Mouse (Mus musculus) heart, postnatal 0 days (tissue): ENCODE data around the gene Rasal2. TPM values are rescaled to one million over a fixed set of nuclear protein-coding genes. Genes with fewer than 3 reads are reported as not detected.
A peak's percentile ranks its signal among the peaks of the same experiment; 100 is the strongest.

Experiments
- ATAC-seq: fragments of 200-750 bp; cut with Nextera tagmentation; 2 replicates; pipeline ENCODE4 v1.8.0; 2017; ENCODE audit warnings: low read depth, moderate number of reproducible peaks, moderate library complexity; ENCODE audit not compliant: insufficient read depth
- DNase-seq: peaks from one replicate; pipeline ENCODE4 v3.0.0-alpha.2; 2016; ENCODE audit warnings: low spot score
- H3K27ac ChIP-seq: fragments of 300-500 bp; sonication (generic); 2 replicates; pipeline ENCODE4 v1.5.1; 2014; ENCODE audit warnings: low read depth, mild to moderate bottlenecking
- H3K27me3 ChIP-seq: fragments of 300-500 bp; sonication (generic); 2 replicates; pipeline ENCODE4 v1.6.1; 2014; ENCODE audit warnings: low read length, mixed read lengths; ENCODE audit not compliant: control insufficient read depth, insufficient read depth
- H3K36me3 ChIP-seq: fragments of 300-500 bp; sonication (generic); replicated peaks from 2 replicates; pipeline ENCODE4 v1.6.1; 2014; ENCODE audit warnings: low read length, mixed read lengths; ENCODE audit not compliant: control insufficient read depth, insufficient read depth
- H3K4me1 ChIP-seq: fragments of 300-500 bp; sonication (generic); 2 replicates; pipeline ENCODE4 v1.6.1; 2014; ENCODE audit warnings: antibody characterized with exemption; ENCODE audit not compliant: control insufficient read depth, insufficient read depth
- H3K4me2 ChIP-seq: fragments of 300-500 bp; sonication (generic); 2 replicates; pipeline ENCODE4 v1.6.1; 2014; ENCODE audit warnings: low read depth, mild to moderate bottlenecking, low read length, moderate library complexity
- H3K4me3 ChIP-seq: fragments of 300-500 bp; sonication (generic); 2 replicates; pipeline ENCODE4 v1.5.1; 2014; ENCODE audit warnings: low read depth, low read length
- H3K9ac ChIP-seq: fragments of 300-500 bp; sonication (generic); replicated peaks from 2 replicates; pipeline ENCODE4 v1.6.1; 2014; ENCODE audit warnings: low read depth, low read length, mixed read lengths
- H3K9me3 ChIP-seq: fragments of 300-500 bp; sonication (generic); replicated peaks from 2 replicates; pipeline ENCODE4 v1.6.1; 2016; ENCODE audit warnings: low read length; ENCODE audit not compliant: control insufficient read depth
- CTCF ChIP-seq: IDR thresholded peaks from 2 replicates; pipeline ENCODE4 v1.5.1; 2016; ENCODE audit warnings: antibody characterized with exemption, control low read depth, low read depth
- EP300 ChIP-seq: IDR thresholded peaks from 2 replicates; pipeline ENCODE4 v1.6.1; 2016; ENCODE audit warnings: antibody characterized with exemption, low read depth
- WGBS: fragments of 180-500 bp; shearing (Covaris S2); extraction: QIAGEN DNeasy Blood & Tissue Kit; methylation state at CpG from one replicate; pipeline ENCODE4 v1.1.7; 2014; 5-methylcytosine and 5-hydroxymethylcytosine counted together
- polyA plus RNA-seq: library from polyadenylated mRNA; unstranded; fragments of >200 nt; fragmentation: Nextera tagmentation; extraction: Ambion mirVana; gene quantifications from 2 replicates; pipeline ENCODE4 v1.2.1, GENCODE M21; 2015
- total RNA-seq: library from RNA; depleted of rRNA; stranded (reverse); fragments of >200 nt; gene quantifications from 2 replicates; pipeline ENCODE4 v1.2.3, GENCODE M21; 2014; ENCODE audit warnings: low replicate concordance

Gene Rasal2
- total and polyA plus RNA-seq, 2 experiments from 2014 or later, result 18.5 to 35.9 TPM

- no peaks in the 10 kb centered on the region for H3K27me3 ChIP-seq
- no peaks in the 10 kb centered on the region for H3K4me1 ChIP-seq
- H3K9ac ChIP-seq, result no peak overlapping the region
- no peak overlapping the region for H3K4me2 ChIP-seq
- no peak overlapping the region for H3K4me3 ChIP-seq
- H3K36me3 ChIP-seq, result no peaks in the 10 kb centered on the region
- DNase-seq, result no peak
- H3K27ac ChIP-seq, result no peak overlapping the region
- TF ChIP-seq CTCF (no peak), EP300 (no peak)
- ATAC-seq, result no peak
- no peaks in the 10 kb centered on the region for H3K9me3 ChIP-seq
Observed at GRCm38 (mm10) chr1:157328068-157328467, 84.3 kb downstream of the Rasal2 start.

- ATAC-seq, result no peak
Observed at GRCm38 (mm10) chr1:157323091-157323490, 89.3 kb downstream of the Rasal2 start.

GRCm38 (mm10) chr1:157318896-157319295 lies 93.5 kb downstream of the Rasal2 start:
- DNase-seq, result no peak
- no peak overlapping the region for H3K27ac ChIP-seq
- no peaks in the 10 kb centered on the region for H3K27me3 ChIP-seq
- H3K9me3 ChIP-seq, result no peaks in the 10 kb centered on the region
- no peak overlapping the region for H3K4me3 ChIP-seq
- H3K4me2 ChIP-seq, result no peak overlapping the region
- no peak for ATAC-seq
- H3K36me3 ChIP-seq, result no peaks in the 10 kb centered on the region
- H3K4me1 ChIP-seq, result no peaks in the 10 kb centered on the region
- TF ChIP-seq CTCF (no peak), EP300 (no peak)
- WGBS, result 91% methylated on average over 4 of the region's 4 CpGs
- H3K9ac ChIP-seq, result no peak overlapping the region

More at GRCm38 (mm10) chr1:157323091-157323490, 89.3 kb downstream of the Rasal2 start:
- Histone ChIP-seq H3K27ac (no peak overlapping the region), H3K9ac (no peak overlapping the region), H3K4me2 (no peak overlapping the region), H3K36me3 (no peaks in the 10 kb centered on the region), H3K9me3 (no peaks in the 10 kb centered on the region), H3K4me3 (no peak overlapping the region), H3K27me3 (no peaks in the 10 kb centered on the region), H3K4me1 (no peaks in the 10 kb centered on the region)
- DNase-seq, result no peak
- no peak for TF ChIP-seq CTCF
- WGBS, result 81% methylated on average over 1 of the region's 1 CpGs

GRCm38 (mm10) chr1:157301266-157301665 lies 111.1 kb downstream of the Rasal2 start:
- ATAC-seq, result no peak
- 32% methylated on average over 1 of the region's 1 CpGs for WGBS

GRCm38 (mm10) chr1:157299559-157299958 lies 112.8 kb downstream of the Rasal2 start:
- no peak overlapping the region for H3K4me2 ChIP-seq
- no peak overlapping the region for H3K27ac ChIP-seq
- H3K4me1 ChIP-seq, result peaks cover 3% of the 10 kb centered on the region; the same call in 1 of the 2 replicates
- H3K9ac ChIP-seq, result no peak overlapping the region
- TF ChIP-seq CTCF (peak; percentile 30; the same call in 1 of the 2 replicates), EP300 (no peak)
- H3K36me3 ChIP-seq, result peaks cover 8% of the 10 kb centered on the region; the same call in 1 of the 2 replicates
- no peak for ATAC-seq
- no peaks in the 10 kb centered on the region for H3K27me3 ChIP-seq
- 78% methylated on average over 2 of the region's 2 CpGs for WGBS
- DNase-seq, result no peak
- no peak overlapping the region for H3K4me3 ChIP-seq
- H3K9me3 ChIP-seq, result no peaks in the 10 kb centered on the region

More at GRCm38 (mm10) chr1:157301266-157301665, 111.1 kb downstream of the Rasal2 start:
- no peaks in the 10 kb centered on the region for H3K27me3 ChIP-seq
- peaks cover 3% of the 10 kb centered on the region; the same call in 1 of the 2 replicates for H3K4me1 ChIP-seq
- no peak overlapping the region for H3K4me3 ChIP-seq
- H3K36me3 ChIP-seq, result peaks cover 8% of the 10 kb centered on the region; the same call in 1 of the 2 replicates
- no peak overlapping the region for H3K4me2 ChIP-seq
- H3K9ac ChIP-seq, result no peak overlapping the region
- no peak overlapping the region for H3K27ac ChIP-seq
- DNase-seq, result no peak
- no peak for TF ChIP-seq CTCF
- no peak for TF ChIP-seq EP300
- H3K9me3 ChIP-seq, result no peaks in the 10 kb centered on the region

- TF ChIP-seq EP300, result no peak
- no peak for TF ChIP-seq CTCF
- peaks cover 8% of the 10 kb centered on the region; the same call in 1 of the 2 replicates for H3K36me3 ChIP-seq
- no peaks in the 10 kb centered on the region for H3K9me3 ChIP-seq
- H3K9ac ChIP-seq, result no peak overlapping the region
- H3K4me2 ChIP-seq, result no peak overlapping the region
- DNase-seq (no peak), ATAC-seq (no peak)
- H3K27ac ChIP-seq, result no peak overlapping the region
- H3K27me3 ChIP-seq, result no peaks in the 10 kb centered on the region
- H3K4me1 ChIP-seq, result peaks cover 3% of the 10 kb centered on the region; the same call in 1 of the 2 replicates
- H3K4me3 ChIP-seq, result no peak overlapping the region
- WGBS, result 66% methylated on average over 2 of the region's 2 CpGs
Observed at GRCm38 (mm10) chr1:157298990-157299389, 113.4 kb downstream of the Rasal2 start.
